Mouse (Mus musculus) ES-E14 (cell line): ENCODE measurements around the gene Hoxb2.

Experiments used
- MAFK ChIP-seq: IDR thresholded peaks from 2 replicates; pipeline ENCODE4 v1.6.1; 2014; ENCODE audit warnings: mild to moderate bottlenecking, low read depth, low read length, inconsistent platforms; ENCODE audit not compliant: insufficient read depth
- ZC3H11A ChIP-seq: IDR thresholded peaks from 2 replicates; pipeline ENCODE4 v1.6.1; 2012; ENCODE audit warnings: low read depth, mild to moderate bottlenecking, inconsistent platforms, low read length, borderline replicate concordance
- ZNF384 ChIP-seq: IDR thresholded peaks from 2 replicates; pipeline ENCODE4 v1.6.1; 2012; ENCODE audit warnings: low read depth, low read length, inconsistent platforms

GRCm38 (mm10) chr11:96315344-96315681 is 35.0 kb upstream of the Hoxb2 start:
- TF ChIP-seq MAFK (no peak), ZNF384 (no peak), ZC3H11A (no peak)
